Mouse (Mus musculus) cortical plate, adult 2 months (tissue): ENCODE data around the gene Ankrd39.

Experiments
- CTCF ChIP-seq: fragments of 200-500 bp; IDR thresholded peaks from 2 replicates; pipeline ENCODE4 v1.5.1; 2011; ENCODE audit warnings: mild to moderate bottlenecking, control low read depth, low read length; ENCODE audit not compliant: insufficient read depth; ENCODE audit errors: extremely low read depth
- POLR2A ChIP-seq: fragments of 200-500 bp; IDR thresholded peaks from 2 replicates; pipeline ENCODE4 v1.6.1; 2011; ENCODE audit warnings: mild to moderate bottlenecking, low read length, control low read depth; ENCODE audit not compliant: insufficient read depth; ENCODE audit errors: extremely low read depth

GRCm38 (mm10) chr1:36513718-36514117, 33.5 kb downstream of the Ankrd39 start:
- peak; percentile 22; the same call in 1 of the 2 replicates for TF ChIP-seq CTCF
- TF ChIP-seq POLR2A, result no peak
